Mouse (Mus musculus): ENCODE data around the gene Sp7. TPM values are rescaled to one million over a fixed set of nuclear protein-coding genes. Genes with fewer than 3 reads are reported as not detected.

Gene Sp7
- 0.51 and 0.67 TPM in 2 replicates for polyA plus RNA-seq (2015; fragmentation: Nextera tagmentation; extraction: Ambion mirVana)

DNA sequence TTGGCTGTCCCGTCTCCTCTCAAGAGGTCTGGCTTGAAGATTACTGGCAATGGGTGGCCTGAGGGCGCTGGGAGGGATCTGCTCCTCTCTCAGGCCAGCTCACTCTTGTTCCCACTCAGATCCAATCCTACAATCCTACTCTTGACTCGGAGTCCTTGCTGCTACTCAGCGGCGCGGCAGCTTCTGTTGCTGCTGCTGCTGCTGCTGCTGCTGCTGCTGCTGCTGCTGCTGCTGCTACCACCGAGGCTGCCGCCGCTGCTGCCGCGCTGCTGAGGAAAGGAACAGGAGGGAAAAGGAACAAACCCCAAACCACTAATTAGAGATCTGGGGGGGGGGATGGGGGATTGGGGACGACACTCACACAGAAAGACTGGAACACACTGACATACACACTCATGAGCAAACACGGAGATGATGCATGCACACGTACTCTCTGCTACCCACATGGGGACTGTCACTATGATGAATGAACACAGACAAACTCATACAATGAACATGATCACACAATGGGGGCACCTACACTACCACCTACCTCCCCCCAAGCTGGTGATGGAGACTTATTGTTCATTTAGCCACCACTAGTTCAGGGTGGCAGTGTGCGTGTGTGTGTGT lies at the start of gene Sp7:
Gene Sp7 (minus strand): TSS at position 450 of the 612 bp plus-strand sequence.

GRCm38 (mm10) chr15:102405489-102406195 lies 38.7 kb upstream of the Sp7 start, which contains the start of gene Sp1:
Sp1 (plus strand) TSS chr15:102406143.

GRCm38 (mm10) chr15:102350138-102350941 lies 16.6 kb downstream of the Sp7 start, which contains the start of gene Aaas:
Aaas (minus strand) TSS chr15:102350771.

DNA sequence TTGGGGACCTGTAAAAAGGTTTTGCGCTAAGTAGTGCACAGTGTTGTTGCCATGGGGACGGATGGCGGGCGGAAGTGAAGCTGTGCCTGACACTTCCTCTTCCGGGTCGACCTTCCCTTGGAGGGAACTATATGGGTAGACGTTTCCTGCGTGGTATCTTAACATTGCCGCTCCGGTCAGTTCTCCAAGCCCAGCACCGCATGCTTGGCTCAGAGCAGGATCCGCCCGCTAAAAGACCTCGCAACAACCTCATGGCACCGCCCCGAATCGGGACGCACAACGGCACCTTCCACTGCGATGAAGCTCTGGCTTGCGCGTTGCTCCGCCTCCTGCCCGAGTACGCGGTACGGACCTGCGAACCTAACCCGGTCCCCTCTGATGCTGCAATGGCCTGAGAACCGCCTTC lies 35.4 kb downstream of the Sp7 start, which contains the start of gene Myg1:
Gene Myg1 (plus strand): TSS at position 100 of the 406 bp plus-strand sequence.

DNA sequence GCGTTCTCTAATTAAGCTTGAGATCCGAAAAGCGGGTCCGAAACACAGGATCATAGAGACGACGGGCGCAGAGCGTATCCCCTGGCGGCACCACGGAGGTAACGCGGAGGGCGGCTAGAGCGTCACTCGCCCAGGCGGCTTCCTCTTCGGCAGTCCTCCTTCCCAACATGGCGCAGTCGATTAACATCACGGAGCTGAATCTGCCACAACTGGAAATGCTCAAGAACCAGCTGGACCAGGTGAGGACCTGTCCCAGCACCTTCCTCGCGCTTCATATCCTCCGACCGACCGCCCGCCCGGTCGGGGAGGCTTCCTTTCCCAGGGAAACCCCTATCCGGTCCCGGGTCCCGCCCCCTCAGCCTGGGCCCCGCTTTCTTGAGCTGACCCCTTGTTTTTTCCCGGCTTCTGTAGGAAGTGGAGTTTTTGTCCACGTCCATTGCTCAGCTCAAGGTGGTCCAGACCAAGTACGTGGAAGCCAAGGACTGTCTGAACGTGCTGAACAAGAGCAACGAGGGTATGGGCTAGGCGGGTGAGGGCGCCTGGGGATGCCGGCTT lies 40.9 kb downstream of the Sp7 start, which contains the start of gene Pfdn5:
Gene Pfdn5 (plus strand): TSS at position 95 of the 555 bp plus-strand sequence.

Other genes with a start within 250 kb of the Sp7 start
- gene Spryd3, start 230.9 kb downstream of the Sp7 start, polyA plus RNA-seq (2015; fragmentation: Nextera tagmentation; extraction: Ambion mirVana) = 107 and 114 TPM in 2 replicates
- 21.1 and 33.5 TPM in 2 replicates for gene Igfbp6, start 222.8 kb downstream of the Sp7 start, polyA plus RNA-seq (2015; fragmentation: Nextera tagmentation; extraction: Ambion mirVana)
- 0.21 TPM in 1 of 2 replicates, not detected in the other for gene Soat2, start 216.7 kb downstream of the Sp7 start, polyA plus RNA-seq (2015; fragmentation: Nextera tagmentation; extraction: Ambion mirVana)
- gene Zfp740, start 163.9 kb downstream of the Sp7 start, polyA plus RNA-seq (2015; fragmentation: Nextera tagmentation; extraction: Ambion mirVana) = 27.4 and 27.5 TPM in 2 replicates
- gene Csad, start 162.5 kb downstream of the Sp7 start, polyA plus RNA-seq (2015; fragmentation: Nextera tagmentation; extraction: Ambion mirVana) = 44.0 and 46.0 TPM in 2 replicates
- 1.0 and 2.9 TPM in 2 replicates for gene Itgb7, start 135.2 kb downstream of the Sp7 start, polyA plus RNA-seq (2015; fragmentation: Nextera tagmentation; extraction: Ambion mirVana)
- gene Rarg, start 109.7 kb downstream of the Sp7 start, polyA plus RNA-seq (2015; fragmentation: Nextera tagmentation; extraction: Ambion mirVana) = 7.1 and 7.7 TPM in 2 replicates
- gene Gm9918, start 96.6 kb downstream of the Sp7 start, polyA plus RNA-seq (2015; fragmentation: Nextera tagmentation; extraction: Ambion mirVana) = 0.06 and 0.10 TPM in 2 replicates
- 67.6 and 67.7 TPM in 2 replicates for gene Mfsd5, start 87.7 kb downstream of the Sp7 start, polyA plus RNA-seq (2015; fragmentation: Nextera tagmentation; extraction: Ambion mirVana)
- 1.8 and 2.0 TPM in 2 replicates for gene Espl1, start 70.9 kb downstream of the Sp7 start, polyA plus RNA-seq (2015; fragmentation: Nextera tagmentation; extraction: Ambion mirVana)
- 546 and 574 TPM in 2 replicates for gene Pfdn5, start 41.1 kb downstream of the Sp7 start, polyA plus RNA-seq (2015; fragmentation: Nextera tagmentation; extraction: Ambion mirVana)
- 69.0 and 80.3 TPM in 2 replicates for gene Myg1, start 35.5 kb downstream of the Sp7 start, polyA plus RNA-seq (2015; fragmentation: Nextera tagmentation; extraction: Ambion mirVana)
- gene Aaas, start 16.4 kb downstream of the Sp7 start, polyA plus RNA-seq (2015; fragmentation: Nextera tagmentation; extraction: Ambion mirVana) = 29.8 and 30.2 TPM in 2 replicates
- gene Sp1, start 39.0 kb upstream of the Sp7 start, polyA plus RNA-seq (2015; fragmentation: Nextera tagmentation; extraction: Ambion mirVana) = 2.4 and 2.8 TPM in 2 replicates
- gene Amhr2, start 78.2 kb upstream of the Sp7 start, polyA plus RNA-seq (2015; fragmentation: Nextera tagmentation; extraction: Ambion mirVana) = 0.09 and 0.28 TPM in 2 replicates
- gene Prr13, start 91.8 kb upstream of the Sp7 start, polyA plus RNA-seq (2015; fragmentation: Nextera tagmentation; extraction: Ambion mirVana) = 69.7 and 79.1 TPM in 2 replicates
- 117 and 122 TPM in 2 replicates for gene Pcbp2, start 103.4 kb upstream of the Sp7 start, polyA plus RNA-seq (2015; fragmentation: Nextera tagmentation; extraction: Ambion mirVana)
- 14.2 TPM in 1 of 2 replicates, not detected in the other for gene Gm10337, start 136.5 kb upstream of the Sp7 start, polyA plus RNA-seq (2015; fragmentation: Nextera tagmentation; extraction: Ambion mirVana)
- 41.5 and 48.6 TPM in 2 replicates for gene Map3k12, start 149.9 kb upstream of the Sp7 start, polyA plus RNA-seq (2015; fragmentation: Nextera tagmentation; extraction: Ambion mirVana)
- gene Tarbp2, start 151.0 kb upstream of the Sp7 start, polyA plus RNA-seq (2015; fragmentation: Nextera tagmentation; extraction: Ambion mirVana) = 81.1 and 92.2 TPM in 2 replicates
- 11.5 and 12.7 TPM in 2 replicates for gene Npff, start 157.8 kb upstream of the Sp7 start, polyA plus RNA-seq (2015; fragmentation: Nextera tagmentation; extraction: Ambion mirVana)

All from neural tube, postnatal 0 days (tissue).